Mouse (Mus musculus) liver, embryonic 15.5 days (tissue): ENCODE data around the gene Brd7. TPM values are rescaled to one million over a fixed set of nuclear protein-coding genes. Genes with fewer than 3 reads are reported as not detected.
A peak's percentile ranks its signal among the peaks of the same experiment; 100 is the strongest.

Experiments
- ATAC-seq: fragments of 200-750 bp; cut with Nextera tagmentation; 2 replicates; pipeline ENCODE4 v1.8.0; 2017; ENCODE audit warnings: moderate number of reproducible peaks, mild to moderate bottlenecking, moderate library complexity; ENCODE audit not compliant: insufficient read depth
- H3K27ac ChIP-seq: fragments of 300-500 bp; sonication (generic); replicated peaks from 2 replicates; pipeline ENCODE4 v1.5.1; 2015; ENCODE audit warnings: mild to moderate bottlenecking, inconsistent platforms
- H3K27me3 ChIP-seq: fragments of 300-500 bp; sonication (generic); 2 replicates; pipeline ENCODE4 v1.6.1; 2015; ENCODE audit warnings: mild to moderate bottlenecking, inconsistent platforms
- H3K36me3 ChIP-seq: fragments of 300-500 bp; sonication (generic); replicated peaks from 2 replicates; pipeline ENCODE4 v1.6.1; 2015; ENCODE audit warnings: moderate library complexity, mild to moderate bottlenecking, inconsistent platforms
- H3K4me1 ChIP-seq: fragments of 300-500 bp; sonication (generic); replicated peaks from 2 replicates; pipeline ENCODE4 v1.6.1; 2015; ENCODE audit warnings: inconsistent platforms
- H3K4me2 ChIP-seq: fragments of 300-500 bp; sonication (generic); 2 replicates; pipeline ENCODE4 v1.6.1; 2015; ENCODE audit warnings: moderate library complexity, mild to moderate bottlenecking, inconsistent platforms
- H3K4me3 ChIP-seq: fragments of 300-500 bp; sonication (generic); replicated peaks from 2 replicates; pipeline ENCODE4 v1.5.1; 2015; ENCODE audit warnings: mild to moderate bottlenecking, inconsistent platforms
- H3K9ac ChIP-seq: fragments of 300-500 bp; sonication (generic); 2 replicates; pipeline ENCODE4 v1.6.1; 2015; ENCODE audit warnings: moderate library complexity, mild to moderate bottlenecking, inconsistent platforms
- H3K9me3 ChIP-seq: fragments of 300-500 bp; sonication (generic); replicated peaks from 2 replicates; pipeline ENCODE4 v1.6.1; 2016; ENCODE audit warnings: inconsistent platforms
- WGBS: fragments of 180-500 bp; shearing (Covaris S2); methylation state at CpG from one replicate; pipeline ENCODE4 v1.1.7; 2015; ENCODE audit warnings: mixed read lengths; ENCODE audit not compliant: insufficient replicate concordance; 5-methylcytosine and 5-hydroxymethylcytosine counted together
- polyA plus RNA-seq: library from polyadenylated mRNA; unstranded; fragments of >200 nt; fragmentation: Nextera tagmentation; extraction: Ambion mirVana; gene quantifications from 2 replicates; pipeline ENCODE4 v1.2.1, GENCODE M21; 2015

Gene Brd7
- polyA plus RNA-seq, 1 experiment from 2014 or later, result 31.3 TPM

- no peak overlapping the region; the same call in 1 of the 2 replicates for H3K4me3 ChIP-seq
- 38% methylated on average over 3 of the region's 3 CpGs for WGBS
- peaks cover 13% of the 10 kb centered on the region; the same call in 1 of the 2 replicates for H3K36me3 ChIP-seq
- 0 out of 2 replicates have a peak overlapping the region, but pooled peaks have one; percentile 3 for H3K9ac ChIP-seq
- peaks cover 99% of the 10 kb centered on the region for H3K4me1 ChIP-seq
- peak overlapping the region; percentile 46 for H3K4me2 ChIP-seq
- peak overlapping the region; percentile 69; the same call in 1 of the 2 replicates for H3K27ac ChIP-seq
- ATAC-seq, result 0 out of 2 replicates have a peak, but pooled peaks have one; percentile 10
- H3K9me3 ChIP-seq, result no peaks in the 10 kb centered on the region
- H3K27me3 ChIP-seq, result no peaks in the 10 kb centered on the region
Observed at GRCm38 (mm10) chr8:88292926-88293325, 69.1 kb downstream of the Brd7 start.

- Histone ChIP-seq H3K4me1 (peaks cover 91% of the 10 kb centered on the region), H3K36me3 (peaks cover 10% of the 10 kb centered on the region; the same call in 1 of the 2 replicates)
Observed at GRCm38 (mm10) chr8:88291305-88291690, 70.7 kb downstream of the Brd7 start.

GRCm38 (mm10) chr8:88290326-88291304 lies 71.4 kb downstream of the Brd7 start:
- peaks cover 91% of the 10 kb centered on the region for H3K4me1 ChIP-seq
- no peak overlapping the region for H3K4me3 ChIP-seq
- no peaks in the 10 kb centered on the region for H3K9me3 ChIP-seq
- no peaks in the 10 kb centered on the region for H3K27me3 ChIP-seq
- no peak overlapping the region for H3K9ac ChIP-seq
- WGBS, result 54% methylated on average over 13 of the region's 13 CpGs
- H3K36me3 ChIP-seq, result peaks cover 3% of the 10 kb centered on the region; the same call in 1 of the 2 replicates
- peak overlapping the region; percentile 62 for H3K27ac ChIP-seq
- no peak for ATAC-seq
- 0 out of 2 replicates have a peak overlapping the region, but pooled peaks have one; percentile 13 for H3K4me2 ChIP-seq

More at GRCm38 (mm10) chr8:88291305-88291690, 70.7 kb downstream of the Brd7 start:
- Histone ChIP-seq H3K9me3 (no peaks in the 10 kb centered on the region), H3K27ac (peak overlapping the region; percentile 62; the same call in 1 of the 2 replicates), H3K4me2 (no peak overlapping the region), H3K4me3 (no peak overlapping the region), H3K27me3 (no peaks in the 10 kb centered on the region), H3K9ac (no peak overlapping the region)
- ATAC-seq, result no peak
- 79% methylated on average over 11 of the region's 11 CpGs for WGBS

GRCm38 (mm10) chr8:88289901-88290300 lies 72.1 kb downstream of the Brd7 start:
- H3K4me2 ChIP-seq, result no peak overlapping the region
- peaks cover 91% of the 10 kb centered on the region for H3K4me1 ChIP-seq
- no peaks in the 10 kb centered on the region for H3K36me3 ChIP-seq
- peak overlapping the region; percentile 62 for H3K27ac ChIP-seq
- no peak overlapping the region for H3K4me3 ChIP-seq
- H3K9ac ChIP-seq, result no peak overlapping the region
- WGBS, result 29% methylated on average over 1 of the region's 1 CpGs
- no peak for ATAC-seq
- H3K9me3 ChIP-seq, result no peaks in the 10 kb centered on the region
- no peaks in the 10 kb centered on the region for H3K27me3 ChIP-seq

GRCm38 (mm10) chr8:88288622-88289242 lies 73.3 kb downstream of the Brd7 start:
- Histone ChIP-seq H3K9ac (peak overlapping the region; percentile 34; the same call in 1 of the 2 replicates), H3K9me3 (no peaks in the 10 kb centered on the region), H3K4me1 (peaks cover 80% of the 10 kb centered on the region), H3K27ac (peak overlapping the region; percentile 79), H3K27me3 (no peaks in the 10 kb centered on the region), H3K4me3 (peak overlapping the region; percentile 30), H3K36me3 (no peaks in the 10 kb centered on the region), H3K4me2 (peak overlapping the region; percentile 67)
- ATAC-seq, result peak; percentile 80
- 12% methylated on average over 12 of the region's 12 CpGs for WGBS

GRCm38 (mm10) chr8:88286421-88286960 lies 75.5 kb downstream of the Brd7 start:
- 0 out of 2 replicates have a peak overlapping the region, but pooled peaks have one; percentile 6 for H3K27ac ChIP-seq
- no peaks in the 10 kb centered on the region for H3K9me3 ChIP-seq
- H3K4me1 ChIP-seq, result peaks cover 72% of the 10 kb centered on the region
- no peak overlapping the region for H3K4me2 ChIP-seq
- 81% methylated on average over 14 of the region's 14 CpGs for WGBS
- H3K4me3 ChIP-seq, result no peak overlapping the region
- ATAC-seq, result no peak
- H3K9ac ChIP-seq, result no peak overlapping the region
- H3K27me3 ChIP-seq, result no peaks in the 10 kb centered on the region
- H3K36me3 ChIP-seq, result no peaks in the 10 kb centered on the region

- Histone ChIP-seq H3K27ac (no peak overlapping the region), H3K9me3 (no peaks in the 10 kb centered on the region), H3K4me2 (no peak overlapping the region), H3K36me3 (no peaks in the 10 kb centered on the region), H3K27me3 (no peaks in the 10 kb centered on the region), H3K4me1 (peaks cover 72% of the 10 kb centered on the region), H3K9ac (no peak overlapping the region), H3K4me3 (no peak overlapping the region)
- 56% methylated on average over 8 of the region's 8 CpGs for WGBS
- ATAC-seq, result no peak
Observed at GRCm38 (mm10) chr8:88285469-88286356, 76.3 kb downstream of the Brd7 start.

- 63% methylated on average over 7 of the region's 7 CpGs for WGBS
- Histone ChIP-seq H3K27ac (no peak overlapping the region), H3K4me1 (peaks cover 71% of the 10 kb centered on the region)
Observed at GRCm38 (mm10) chr8:88284738-88285137, 77.3 kb downstream of the Brd7 start.

GRCm38 (mm10) chr8:88283243-88284115 lies 78.5 kb downstream of the Brd7 start:
- H3K4me1 ChIP-seq, result peaks cover 71% of the 10 kb centered on the region
- H3K9ac ChIP-seq, result no peak overlapping the region
- no peak overlapping the region for H3K27ac ChIP-seq
- H3K36me3 ChIP-seq, result no peaks in the 10 kb centered on the region
- no peaks in the 10 kb centered on the region for H3K9me3 ChIP-seq
- H3K4me3 ChIP-seq, result no peak overlapping the region
- no peak overlapping the region for H3K4me2 ChIP-seq
- no peak for ATAC-seq
- WGBS, result 72% methylated on average over 13 of the region's 13 CpGs
- no peaks in the 10 kb centered on the region for H3K27me3 ChIP-seq

More at GRCm38 (mm10) chr8:88284738-88285137, 77.3 kb downstream of the Brd7 start:
- Histone ChIP-seq H3K9ac (no peak overlapping the region), H3K4me2 (no peak overlapping the region), H3K27me3 (no peaks in the 10 kb centered on the region), H3K36me3 (no peaks in the 10 kb centered on the region), H3K4me3 (no peak overlapping the region), H3K9me3 (no peaks in the 10 kb centered on the region)
- no peak for ATAC-seq
